Mouse (Mus musculus) liver, adult 10 weeks (tissue): Measurements from ENCODE around the gene Prl8a1. TPM values are rescaled to one million over a fixed set of nuclear protein-coding genes. Genes with fewer than 3 reads are reported as not detected.

Experiments used
- polyA plus RNA-seq: library from polyadenylated mRNA; stranded (reverse); fragments of 350-450 nt; fragmentation: Illumina TruSeq; extraction: RNeasy Lipid Tissue Mini Kit (QIAGEN cat#74804); gene quantifications from one replicate; pipeline ENCODE4 v1.2.3, GENCODE M21; 2014; ENCODE audit warnings: low read depth, low replicate concordance

Gene Prl8a1
- polyA plus RNA-seq = not detected

DNA sequence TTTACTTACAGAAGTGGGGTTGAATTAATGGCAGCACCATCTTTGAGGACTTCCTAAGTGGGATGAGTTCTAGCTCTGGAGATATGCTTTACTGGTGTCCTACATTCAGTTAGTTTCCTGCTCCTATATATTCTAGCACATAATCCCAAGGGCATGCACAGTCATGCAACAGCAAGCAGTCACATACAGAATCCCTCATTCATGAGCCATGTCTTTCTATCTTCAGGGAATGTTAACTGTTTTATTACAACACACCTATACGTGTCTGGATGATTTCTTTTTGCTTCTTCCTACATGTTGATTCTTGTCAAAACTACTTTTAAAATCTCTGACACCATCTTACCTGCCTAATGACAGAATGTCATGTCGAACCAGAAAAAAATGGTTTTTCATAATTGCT, at the start of gene Prl8a1:
Gene Prl8a1 (minus strand): TSS at position 101 of the 400 bp plus-strand sequence.

DNA sequence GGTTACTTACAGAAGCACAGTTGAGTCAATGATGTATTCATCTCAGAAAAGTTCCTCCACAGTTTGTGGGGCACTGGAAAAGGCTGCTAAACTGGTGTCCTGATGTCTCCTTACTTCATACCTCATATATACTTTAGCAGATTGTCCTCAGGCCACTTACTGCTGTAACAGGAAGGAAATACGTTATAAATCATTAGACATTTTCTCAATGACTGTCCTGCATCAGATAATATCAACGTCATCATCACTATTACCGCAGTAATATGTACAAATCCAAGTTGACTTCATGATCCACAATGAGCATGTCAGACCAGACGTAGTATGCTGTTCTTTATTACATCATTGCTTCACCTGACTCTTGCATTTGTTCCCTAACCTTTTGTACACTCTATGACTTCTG, 28.5 kb upstream of the Prl8a1 start, which contains the start of gene Prl7b1:
Gene Prl7b1 (minus strand): TSS at position 101 of the 400 bp plus-strand sequence.

DNA sequence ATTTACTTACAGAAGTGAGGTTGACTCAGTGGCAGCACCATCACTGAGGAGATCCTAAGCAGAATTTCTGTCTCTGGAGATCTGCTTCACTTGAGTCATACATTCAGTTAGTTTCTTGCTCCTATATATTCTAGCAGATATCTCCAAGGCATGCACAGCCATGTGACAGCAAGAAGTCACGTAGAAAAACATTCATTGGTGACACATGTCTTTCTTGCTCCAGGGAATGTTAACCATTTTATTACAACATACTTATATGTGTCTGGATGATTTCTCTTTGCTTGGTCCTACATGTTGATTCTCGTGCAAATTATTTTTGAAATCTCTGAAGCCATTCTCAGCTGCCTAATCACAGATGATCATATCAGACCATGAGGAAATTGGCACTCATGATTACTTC, 17.5 kb downstream of the Prl8a1 start, which contains the start of gene Prl8a9:
Gene Prl8a9 (minus strand): TSS at position 101 of the 400 bp plus-strand sequence.

Other genes starting within 250 kb of the Prl8a1 start
- not detected for gene Prl8a2, start 236.5 kb downstream of the Prl8a1 start, polyA plus RNA-seq
- not detected for gene Prl2b1, start 191.3 kb downstream of the Prl8a1 start, polyA plus RNA-seq
- gene Prl8a6, start 143.5 kb downstream of the Prl8a1 start, polyA plus RNA-seq = not detected
- not detected for gene Prl8a8, start 69.0 kb downstream of the Prl8a1 start, polyA plus RNA-seq
- not detected for gene Prl8a9, start 17.6 kb downstream of the Prl8a1 start, polyA plus RNA-seq
- gene Prl7b1, start 28.4 kb upstream of the Prl8a1 start, polyA plus RNA-seq = not detected
- gene Prl7a1, start 60.3 kb upstream of the Prl8a1 start, polyA plus RNA-seq = not detected
- gene Prl7a2, start 85.9 kb upstream of the Prl8a1 start, polyA plus RNA-seq = not detected
- gene Prl7d1, start 134.6 kb upstream of the Prl8a1 start, polyA plus RNA-seq = not detected
- gene Prl7c1, start 198.6 kb upstream of the Prl8a1 start, polyA plus RNA-seq = not detected
- gene Prl2a1, start 219.5 kb upstream of the Prl8a1 start, polyA plus RNA-seq = not detected